25 mouse cellular contexts compared by ENCODE assay signal in the genomic region with DNA sequence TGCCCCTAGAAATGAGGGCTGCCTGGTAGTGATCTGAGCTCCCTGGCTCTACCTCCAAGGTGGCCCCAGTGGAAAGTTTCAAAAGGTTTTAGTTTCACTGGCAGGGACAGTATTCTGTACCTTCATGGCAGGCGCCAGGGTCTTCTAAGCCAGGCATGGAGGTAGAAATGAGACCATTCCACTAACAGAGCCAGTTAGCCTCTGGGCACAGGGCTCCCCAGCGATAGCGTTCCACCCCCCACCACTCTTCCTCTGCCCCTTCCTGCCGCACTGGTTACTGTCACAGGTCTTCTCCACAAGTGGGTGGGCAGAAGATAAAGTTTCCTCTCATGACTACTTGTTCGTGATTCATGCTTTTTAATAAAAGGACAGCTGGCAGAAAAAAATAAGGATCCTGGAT. TPM values are rescaled to one million over a fixed set of nuclear protein-coding genes. Genes with fewer than 3 reads are reported as not detected.
A peak's percentile ranks its signal among the peaks of the same experiment; 100 is the strongest.
DNase-seq lines count a peak whose midpoint lies in the region; ATAC-seq lines count a peak whose summit lies in the region.
"Had no signal": no experiment of that assay in that cellular context is flagged by ENCODE, and none has a peak within 500 bp of the region (broad histone marks: within the 10 kb centered on the region; RNA-seq: fewer than 3 reads in every experiment).

No protein-coding gene starts in this region.

- DNase-seq in heart, adult 8-10 months (ENCODE audit: low spot score): no peak
- no peak for DNase-seq in midbrain, embryonic 10.5 days (ENCODE audit: low spot score)
- peak; percentile 47 for DNase-seq in induced T-regulatory cell, adult 2 months (ENCODE audit: low read depth)
- DNase-seq in kidney, postnatal 10 days: no peak
- DNase-seq in left cerebral cortex, adult 9 months (ENCODE audit: low spot score in 2 of 2): no peak
- DNase-seq: cerebellum, adult 8-10 months; cerebellum, postnatal 36 days; forebrain, postnatal 0 days; lung, postnatal 36 days; right cerebral cortex, postnatal 4 days; thymus, postnatal 14 days had no signal

- peaks cover 8% of the 10 kb centered on the region for H3K36me3 ChIP-seq in heart, embryonic 13.5 days
- H3K36me3 ChIP-seq in midbrain, embryonic 10.5 days: peaks cover 10% of the 10 kb centered on the region
- H3K36me3 ChIP-seq in midbrain, embryonic 13.5 days: peaks cover 4% of the 10 kb centered on the region
- H3K36me3 ChIP-seq: liver, embryonic 15.5 days; lung, embryonic 15.5 days; midbrain, embryonic 15.5 days had no signal

- H3K4me1 ChIP-seq in heart, embryonic 13.5 days: peaks cover 65% of the 10 kb centered on the region
- peaks cover 44% of the 10 kb centered on the region for H3K4me1 ChIP-seq in midbrain, embryonic 10.5 days
- peaks cover 22% of the 10 kb centered on the region for H3K4me1 ChIP-seq in midbrain, embryonic 13.5 days (replicated peaks)

- no peak for ATAC-seq in heart, embryonic 13.5 days (ENCODE audit: extremely low read depth, insufficient number of reproducible peaks, low FRiP score, low TSS enrichment)
- no peak for ATAC-seq in midbrain, embryonic 13.5 days
- ATAC-seq: forebrain, postnatal 0 days; midbrain, embryonic 15.5 days had no signal

- 0 out of 2 replicates have a peak overlapping the region, but pooled peaks have one; percentile 97 for H3K27ac ChIP-seq in heart, embryonic 13.5 days (replicated peaks)
- H3K27ac ChIP-seq in midbrain, embryonic 10.5 days (replicated peaks): 0 out of 2 replicates have a peak overlapping the region, but pooled peaks have one; percentile 100
- no peak overlapping the region for H3K27ac ChIP-seq in midbrain, embryonic 13.5 days
- H3K27ac ChIP-seq: hindbrain, embryonic 14.5 days; limb, embryonic 15.5 days; liver, embryonic 15.5 days; midbrain, embryonic 15.5 days had no signal

- no peak overlapping the region for H3K9ac ChIP-seq in heart, embryonic 13.5 days
- H3K9ac ChIP-seq in midbrain, embryonic 13.5 days (replicated peaks): no peak overlapping the region
- H3K9ac ChIP-seq: forebrain, postnatal 0 days; hindbrain, embryonic 14.5 days; limb, embryonic 15.5 days; liver, embryonic 15.5 days; lung, embryonic 15.5 days; midbrain, embryonic 15.5 days had no signal

- H3K9me3 ChIP-seq in heart, embryonic 13.5 days: no peaks in the 10 kb centered on the region
- H3K9me3 ChIP-seq in midbrain, embryonic 10.5 days (replicated peaks): no peaks in the 10 kb centered on the region
- no peaks in the 10 kb centered on the region for H3K9me3 ChIP-seq in midbrain, embryonic 13.5 days
- H3K9me3 ChIP-seq: limb, embryonic 15.5 days; liver, embryonic 15.5 days; lung, embryonic 15.5 days; megakaryocyte, embryonic 14.5 days; midbrain, embryonic 15.5 days; neural tube, embryonic 13.5 days had no signal

- no peaks in the 10 kb centered on the region; the same call in 1 of the 2 replicates for H3K27me3 ChIP-seq in heart, embryonic 13.5 days (replicated peaks)
- peaks cover 17% of the 10 kb centered on the region for H3K27me3 ChIP-seq in midbrain, embryonic 10.5 days (ENCODE audit: low read depth, poor library complexity, severe bottlenecking)
- H3K27me3 ChIP-seq in midbrain, embryonic 13.5 days: 0 out of 2 replicates have a peak, but pooled peaks cover 4% of the 10 kb centered on the region
- H3K27me3 ChIP-seq: limb, embryonic 15.5 days; lung, embryonic 15.5 days; midbrain, embryonic 15.5 days; neural tube, embryonic 13.5 days had no signal

- WGBS in heart, embryonic 13.5 days: 60% methylated on average over 5 of the region's 5 CpGs
- 75% methylated on average over 5 of the region's 5 CpGs for WGBS in midbrain, embryonic 10.5 days
- 73% methylated on average over 5 of the region's 5 CpGs for WGBS in midbrain, embryonic 13.5 days

- no peak overlapping the region for H3K4me3 ChIP-seq in heart, embryonic 13.5 days
- H3K4me3 ChIP-seq in midbrain, embryonic 10.5 days: no peak overlapping the region
- H3K4me3 ChIP-seq in midbrain, embryonic 13.5 days (replicated peaks): no peak overlapping the region
- H3K4me3 ChIP-seq: limb, embryonic 15.5 days; liver, embryonic 15.5 days; lung, embryonic 15.5 days; megakaryocyte, embryonic 14.5 days; midbrain, embryonic 15.5 days had no signal

- H3K4me2 ChIP-seq in heart, embryonic 13.5 days: 0 out of 2 replicates have a peak overlapping the region, but pooled peaks have one; percentile 89
- no peak overlapping the region for H3K4me2 ChIP-seq in midbrain, embryonic 13.5 days (replicated peaks)
- H3K4me2 ChIP-seq: limb, embryonic 15.5 days; liver, embryonic 15.5 days; midbrain, embryonic 15.5 days had no signal

RNA-seq across cellular contexts. Expression of gene Sema4c, which starts 1.7 kb away (rescaled TPM):
- polyA plus RNA-seq in heart, embryonic 13.5 days (2015; fragmentation: Nextera tagmentation; extraction: Ambion mirVana): 10.0 and 10.2 TPM in 2 replicates
- 10 to 100 TPM; 10.8 to 13.4 (median 11.2) TPM for total RNA-seq in heart, adult 8-10 months (2022)
- polyA plus RNA-seq in midbrain, embryonic 10.5 days (2016; fragmentation: Nextera tagmentation; extraction: Ambion mirVana): 20.8 and 26.3 TPM in 2 replicates
- 33.4 and 35.4 TPM in 2 replicates for polyA plus RNA-seq in midbrain, embryonic 13.5 days (2015; fragmentation: Nextera tagmentation; extraction: Ambion mirVana)

RNA-seq across cellular contexts. Expression of gene Ankrd39, which starts 12.6 kb away (rescaled TPM):
- polyA plus RNA-seq in heart, embryonic 13.5 days (2015; fragmentation: Nextera tagmentation; extraction: Ambion mirVana): 23.6 and 27.2 TPM in 2 replicates
- total RNA-seq in heart, adult 8-10 months (2022): 1 to 10 TPM; 5.4 to 8.2 (median 7.1) TPM
- polyA plus RNA-seq in midbrain, embryonic 10.5 days (2016; fragmentation: Nextera tagmentation; extraction: Ambion mirVana): 17.8 and 21.2 TPM in 2 replicates
- 22.1 and 22.3 TPM in 2 replicates for polyA plus RNA-seq in midbrain, embryonic 13.5 days (2015; fragmentation: Nextera tagmentation; extraction: Ambion mirVana)

RNA-seq across cellular contexts. Expression of gene Gm42417, which starts 20.7 kb away (rescaled TPM):
- polyA plus RNA-seq in heart, embryonic 13.5 days (2015; fragmentation: Nextera tagmentation; extraction: Ambion mirVana): not detected in 2 replicates
- total RNA-seq in heart, adult 8-10 months (2022): 100 to 1,000 TPM; 132 to 332 (median 244) TPM
- 0.69 TPM in 1 of 2 replicates, not detected in the other for polyA plus RNA-seq in midbrain, embryonic 10.5 days (2016; fragmentation: Nextera tagmentation; extraction: Ambion mirVana)
- not detected in 2 replicates for polyA plus RNA-seq in midbrain, embryonic 13.5 days (2015; fragmentation: Nextera tagmentation; extraction: Ambion mirVana)
- total RNA-seq: left cerebral cortex, postnatal 25 days had no signal
- polyA plus RNA-seq: forebrain, embryonic 11.5 days; intestine, embryonic 14.5 days; kidney, adult 2 months; liver, embryonic 15.5 days; lung, embryonic 15.5 days; stomach, embryonic 14.5 days had no signal

RNA-seq across cellular contexts. Expression of gene Ankrd23, which starts 23.2 kb away (rescaled TPM):
- 17.7 and 20.1 TPM in 2 replicates for polyA plus RNA-seq in heart, embryonic 13.5 days (2015; fragmentation: Nextera tagmentation; extraction: Ambion mirVana)
- total RNA-seq in heart, adult 8-10 months (2022): 100 to 1,000 TPM; 251 to 540 (median 405) TPM
- polyA plus RNA-seq in midbrain, embryonic 10.5 days (2016; fragmentation: Nextera tagmentation; extraction: Ambion mirVana): 16.3 and 17.4 TPM in 2 replicates
- 16.1 and 19.0 TPM in 2 replicates for polyA plus RNA-seq in midbrain, embryonic 13.5 days (2015; fragmentation: Nextera tagmentation; extraction: Ambion mirVana)

RNA-seq across cellular contexts. Expression of gene Cnnm3, which starts 48.2 kb away (rescaled TPM):
- polyA plus RNA-seq in heart, embryonic 13.5 days (2015; fragmentation: Nextera tagmentation; extraction: Ambion mirVana): 2.0 and 2.4 TPM in 2 replicates
- total RNA-seq in heart, adult 8-10 months (2022): 10 to 100 TPM in 3 of 4 experiments, 1 to 10 TPM in 1; 8.6 to 16.3 (median 11.7) TPM
- polyA plus RNA-seq in midbrain, embryonic 10.5 days (2016; fragmentation: Nextera tagmentation; extraction: Ambion mirVana): 2.6 and 3.1 TPM in 2 replicates
- 4.2 and 4.8 TPM in 2 replicates for polyA plus RNA-seq in midbrain, embryonic 13.5 days (2015; fragmentation: Nextera tagmentation; extraction: Ambion mirVana)
